Mouse (Mus musculus) MEL (cell line): Measurements from ENCODE around the gene Trim8.

Source experiments
- BHLHE40 ChIP-seq: IDR thresholded peaks from 2 replicates; pipeline ENCODE4 v1.6.1; 2012; ENCODE audit warnings: low read depth, mild to moderate bottlenecking, inconsistent platforms, low read length, improper control_type of control experiment, borderline replicate concordance
- CHD2 ChIP-seq: IDR thresholded peaks from 2 replicates; pipeline ENCODE4 v1.6.1; 2011; ENCODE audit warnings: low read length, improper control_type of control experiment
- CTCF ChIP-seq, 3 experiments: IDR thresholded peaks in 2 of 3; conservative IDR thresholded peaks in 1 of 3; 2 replicates each; pipeline ENCODE4 v1.5.1; 2011 to 2012; ENCODE audit warnings: low read length in 3 of 3, low read depth in 2 of 3, mild to moderate bottlenecking in 2 of 3, improper control_type of control experiment in 1 of 3, inconsistent platforms in 1 of 3, mixed read lengths in 1 of 3, moderate library complexity in 1 of 3; ENCODE audit not compliant: control insufficient read depth in 1 of 3, insufficient read depth in 1 of 3, poor library complexity in 1 of 3, severe bottlenecking in 1 of 3
- EP300 ChIP-seq, 2 experiments: IDR thresholded peaks; 2 replicates each; pipeline ENCODE4 v1.6.1; 2011; ENCODE audit warnings: improper control_type of control experiment in 2 of 2, low read length in 2 of 2, low read depth in 1 of 2, mild to moderate bottlenecking in 1 of 2
- ETS1 ChIP-seq: IDR thresholded peaks from 2 replicates; pipeline ENCODE4 v1.6.1; 2012; ENCODE audit warnings: low read depth, mild to moderate bottlenecking, inconsistent platforms, low read length, improper control_type of control experiment, moderate library complexity
- MXI1 ChIP-seq: IDR thresholded peaks from 2 replicates; pipeline ENCODE4 v1.6.1; 2011; ENCODE audit warnings: mild to moderate bottlenecking, low read depth, low read length, improper control_type of control experiment
- NELFE ChIP-seq: IDR thresholded peaks from 2 replicates; pipeline ENCODE4 v1.6.1; 2011; ENCODE audit warnings: low read depth, low read length, improper control_type of control experiment
- NRF1 ChIP-seq: IDR thresholded peaks from 2 replicates; pipeline ENCODE4 v1.6.1; 2014; ENCODE audit warnings: low read depth, mild to moderate bottlenecking, inconsistent platforms, low read length, improper control_type of control experiment, moderate library complexity; ENCODE audit not compliant: poor library complexity, insufficient read depth, severe bottlenecking
- POLR2A ChIP-seq, 2 experiments: IDR thresholded peaks; 2 replicates each; pipeline ENCODE4 v1.6.1; 2011 to 2012; ENCODE audit warnings: low read length in 2 of 2, mild to moderate bottlenecking in 2 of 2, control low read depth in 1 of 2, improper control_type of control experiment in 1 of 2, low read depth in 1 of 2, moderate library complexity in 1 of 2; ENCODE audit not compliant: control insufficient read depth in 1 of 2, insufficient read depth in 1 of 2, poor library complexity in 1 of 2
- TAL1 ChIP-seq: IDR thresholded peaks from 2 replicates; pipeline ENCODE4 v1.6.1; 2012; ENCODE audit warnings: mild to moderate bottlenecking, inconsistent platforms, low read length, moderate library complexity, mixed read lengths
- TCF12 ChIP-seq: IDR thresholded peaks from 2 replicates; pipeline ENCODE4 v1.6.1; 2014; ENCODE audit warnings: low read depth, mild to moderate bottlenecking, inconsistent platforms, low read length, improper control_type of control experiment, moderate library complexity

DNA sequence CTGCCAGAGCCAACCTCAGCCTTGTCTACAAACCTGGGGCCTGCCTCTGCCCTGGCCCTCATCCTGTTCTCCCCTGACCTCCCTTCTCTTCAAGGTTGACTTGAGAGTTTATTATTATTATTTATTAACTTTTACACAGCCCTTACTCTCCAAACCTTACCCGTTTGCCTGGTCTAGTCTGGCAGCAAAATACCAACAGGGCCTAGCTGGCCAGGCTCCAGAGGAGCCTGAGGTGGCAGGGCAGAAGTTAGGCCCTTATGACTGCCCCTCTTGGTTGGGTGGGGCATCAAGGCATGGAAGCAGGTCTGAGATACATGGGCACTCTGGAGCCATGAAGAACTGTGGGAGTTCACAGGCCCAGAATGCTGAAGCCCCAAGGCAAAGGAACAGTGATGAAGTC lies 6.3 kb downstream of the Trim8 start:
- TF ChIP-seq TCF12 (no peak), CTCF (IDR thresholded peaks at IDR 0.05 in 2 of 3, conservative IDR thresholded peaks at IDR 0.05 in 1 of 3; ENCODE audit: control insufficient read depth in 1 of 3, insufficient read depth in 1 of 3, low read depth in 2 of 3, low read length in 3 of 3, poor library complexity in 1 of 3, severe bottlenecking in 1 of 3) (no peak), POLR2A (IDR thresholded peaks at IDR 0.05; ENCODE audit: control insufficient read depth in 1 of 2, insufficient read depth in 1 of 2, low read depth in 1 of 2, low read length in 2 of 2, poor library complexity in 1 of 2) (no peak), ETS1 (no peak), TAL1 (no peak), CHD2 (no peak), MXI1 (no peak), NRF1 (no peak), EP300 (IDR thresholded peaks at IDR 0.05; ENCODE audit: low read depth in 1 of 2, low read length in 2 of 2) (no peak), BHLHE40 (no peak), NELFE (no peak)
